Mouse (Mus musculus) limb, embryonic 14.5 days (tissue): ENCODE results near the gene Ccl28. TPM values are rescaled to one million over a fixed set of nuclear protein-coding genes. Genes with fewer than 3 reads are reported as not detected.

Experiments used
- ATAC-seq: fragments of 200-750 bp; cut with Nextera tagmentation; 2 replicates; pipeline ENCODE4 v1.8.0; 2017; ENCODE audit warnings: low read depth, moderate number of reproducible peaks, moderate TSS enrichment; ENCODE audit not compliant: low FRiP score
- DNase-seq: peaks from one replicate; pipeline ENCODE4 v3.0.0-alpha.2; 2015; ENCODE audit warnings: low spot score
- H3K27ac ChIP-seq: fragments of 300-500 bp; sonication (generic); replicated peaks from 2 replicates; pipeline ENCODE4 v1.5.1; 2014; ENCODE audit warnings: low read depth, mild to moderate bottlenecking, low read length, moderate library complexity, mixed read lengths
- H3K27me3 ChIP-seq: fragments of 300-500 bp; sonication (generic); 2 replicates; pipeline ENCODE4 v1.6.1; 2014; ENCODE audit warnings: low read length, mixed read lengths; ENCODE audit not compliant: control insufficient read depth, insufficient read depth
- H3K36me3 ChIP-seq: fragments of 300-500 bp; sonication (generic); 2 replicates; pipeline ENCODE4 v1.6.1; 2014; ENCODE audit warnings: mild to moderate bottlenecking, low read length, moderate library complexity, mixed read lengths; ENCODE audit not compliant: control insufficient read depth, insufficient read depth
- H3K4me1 ChIP-seq: fragments of 300-500 bp; sonication (generic); 2 replicates; pipeline ENCODE4 v1.6.1; 2014; ENCODE audit warnings: antibody characterized with exemption, low read length, mixed read lengths; ENCODE audit not compliant: control insufficient read depth, insufficient read depth
- H3K4me2 ChIP-seq: fragments of 300-500 bp; sonication (generic); replicated peaks from 2 replicates; pipeline ENCODE4 v1.6.1; 2014; ENCODE audit warnings: low read depth, mild to moderate bottlenecking, low read length, moderate library complexity; ENCODE audit not compliant: severe bottlenecking
- H3K4me3 ChIP-seq: fragments of 300-500 bp; sonication (generic); replicated peaks from 2 replicates; pipeline ENCODE4 v1.5.1; 2014; ENCODE audit warnings: low read length
- H3K9ac ChIP-seq: fragments of 300-500 bp; sonication (generic); 2 replicates; pipeline ENCODE4 v1.6.1; 2014; ENCODE audit warnings: mild to moderate bottlenecking, low read depth, low read length, moderate library complexity; ENCODE audit not compliant: severe bottlenecking
- H3K9me3 ChIP-seq: fragments of 300-500 bp; sonication (generic); 2 replicates; pipeline ENCODE4 v1.6.1; 2016; ENCODE audit warnings: low read length; ENCODE audit not compliant: control insufficient read depth
- POLR2A ChIP-seq: fragments of 200-500 bp; IDR thresholded peaks from 2 replicates; pipeline ENCODE4 v1.8.0; 2012; ENCODE audit warnings: inconsistent platforms, mild to moderate bottlenecking, moderate library complexity, borderline replicate concordance; ENCODE audit not compliant: insufficient read depth, insufficient read length; ENCODE audit errors: extremely low read depth
- WGBS: fragments of 180-500 bp; shearing (Covaris S2); extraction: QIAGEN DNeasy Blood & Tissue Kit; methylation state at CpG from one replicate; pipeline ENCODE4 v1.1.7; 2014; 5-methylcytosine and 5-hydroxymethylcytosine counted together
- polyA plus RNA-seq, 2 experiments: library from polyadenylated mRNA; depleted of rRNA in 1 of 2; stranded (reverse) in 1 of 2; unstranded in 1 of 2; fragments of >200 nt; fragmentation: Nextera tagmentation in 1 of 2; extraction: Ambion mirVana in 1 of 2; gene quantifications; 2 replicates each; pipeline versions ENCODE4 v1.2.1 to v1.2.3; 2012 to 2014

Gene Ccl28
- polyA plus RNA-seq, 2 experiments, result 0.07 to 0.23 TPM

DNA sequence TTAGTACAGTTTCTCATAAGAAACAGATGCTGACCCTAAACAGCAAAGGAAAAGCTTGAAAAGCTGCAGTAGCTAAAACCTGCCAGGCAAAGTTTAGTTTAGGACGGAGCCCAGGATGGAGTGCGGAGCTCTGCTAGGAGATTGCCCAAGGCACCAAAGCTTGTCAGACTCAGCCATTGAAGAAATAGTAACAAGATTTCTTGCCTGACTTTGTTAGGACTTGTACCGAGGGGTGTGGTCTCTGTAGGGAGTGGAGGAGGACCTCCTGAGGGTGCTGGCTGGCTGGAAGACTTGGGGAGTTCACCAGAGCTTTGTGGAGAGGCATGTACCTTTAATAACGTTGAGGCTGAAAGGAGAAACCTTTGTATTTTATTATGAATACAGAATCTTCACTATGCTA lies 72.1 kb downstream of the Ccl28 start:
- no peak overlapping the region for H3K27ac ChIP-seq
- H3K36me3 ChIP-seq, result peaks cover 14% of the 10 kb centered on the region
- no peak for TF ChIP-seq POLR2A
- H3K4me1 ChIP-seq, result 0 out of 2 replicates have a peak, but pooled peaks cover 15% of the 10 kb centered on the region
- no peak for ATAC-seq
- H3K27me3 ChIP-seq, result no peaks in the 10 kb centered on the region
- no peak overlapping the region for H3K4me3 ChIP-seq
- H3K9me3 ChIP-seq, result no peaks in the 10 kb centered on the region
- peak overlapping the region; percentile 21; the same call in 1 of the 2 replicates for H3K9ac ChIP-seq
- 57% methylated on average over 4 of the region's 4 CpGs for WGBS
- peak; percentile 40 for DNase-seq
- H3K4me2 ChIP-seq, result no peak overlapping the region

DNA sequence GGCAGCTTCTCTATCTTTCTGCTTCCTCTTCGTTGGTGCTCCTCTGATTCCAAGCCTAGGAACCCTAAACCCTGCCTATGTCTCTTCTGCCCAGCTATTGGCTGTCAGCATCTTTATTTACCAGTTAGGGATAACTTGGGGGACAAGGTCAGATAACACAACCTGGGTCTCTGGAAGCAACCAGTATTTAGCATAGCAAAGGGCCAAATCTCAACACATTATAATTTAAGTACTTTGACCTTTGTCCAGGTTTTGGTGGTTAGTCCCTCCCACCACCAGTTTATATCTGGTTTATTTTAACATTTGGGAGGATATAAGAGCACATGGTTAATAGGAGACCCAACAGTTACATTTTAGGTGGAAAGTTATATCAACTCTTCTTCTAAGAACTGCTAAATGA lies 72.9 kb downstream of the Ccl28 start:
- DNase-seq (no peak), ATAC-seq (no peak)
- H3K36me3 ChIP-seq, result peaks cover 22% of the 10 kb centered on the region
- no peak overlapping the region for H3K27ac ChIP-seq
- no peak overlapping the region for H3K4me3 ChIP-seq
- H3K4me2 ChIP-seq, result no peak overlapping the region
- H3K4me1 ChIP-seq, result 0 out of 2 replicates have a peak, but pooled peaks cover 12% of the 10 kb centered on the region
- TF ChIP-seq POLR2A, result no peak
- H3K27me3 ChIP-seq, result no peaks in the 10 kb centered on the region
- no peak overlapping the region for H3K9ac ChIP-seq
- H3K9me3 ChIP-seq, result no peaks in the 10 kb centered on the region
- 88% methylated on average over 1 of the region's 1 CpGs for WGBS

DNA sequence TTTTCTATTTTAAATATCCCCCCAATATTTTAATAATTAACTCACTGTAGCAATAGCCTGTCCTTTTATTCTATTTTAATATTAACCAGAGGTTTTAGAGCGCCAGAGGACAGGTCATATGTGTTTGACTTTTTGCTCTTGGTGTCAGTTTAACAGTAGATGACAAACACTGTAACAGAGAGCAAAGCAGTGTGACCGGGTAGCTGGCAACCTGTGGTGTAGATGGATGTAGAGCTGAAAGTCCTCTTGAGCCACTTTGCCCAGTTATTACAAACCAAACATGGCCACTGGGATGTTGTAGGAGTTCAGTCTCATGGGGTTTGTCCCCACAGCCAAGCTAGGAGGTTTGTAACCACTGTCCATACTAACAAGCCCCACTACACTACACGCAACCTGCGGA lies 74.8 kb downstream of the Ccl28 start:
- DNase-seq (no peak), ATAC-seq (no peak)
- Histone ChIP-seq H3K36me3 (peaks cover 40% of the 10 kb centered on the region), H3K4me2 (no peak overlapping the region), H3K9ac (no peak overlapping the region), H3K27me3 (no peaks in the 10 kb centered on the region), H3K9me3 (no peaks in the 10 kb centered on the region), H3K4me3 (no peak overlapping the region), H3K4me1 (0 out of 2 replicates have a peak, but pooled peaks cover 5% of the 10 kb centered on the region), H3K27ac (no peak overlapping the region)
- 94% methylated on average over 4 of the region's 4 CpGs for WGBS
- TF ChIP-seq POLR2A, result no peak

Other genes starting within 250 kb of the Ccl28 start
- 61.6 and 63.4 TPM in 2 replicates for gene Paip1, start 195.2 kb upstream of the Ccl28 start, polyA plus RNA-seq (2012; rRNA removed)
- gene Paip1, start 195.2 kb upstream of the Ccl28 start, polyA plus RNA-seq (2014; fragmentation: Nextera tagmentation; extraction: Ambion mirVana), result 59.1 and 66.8 TPM in 2 replicates
- 75.9 and 103 TPM in 2 replicates for gene 4833420G17Rik, start 161.1 kb upstream of the Ccl28 start, polyA plus RNA-seq (2012; rRNA removed)
- gene 4833420G17Rik, start 161.1 kb upstream of the Ccl28 start, polyA plus RNA-seq (2014; fragmentation: Nextera tagmentation; extraction: Ambion mirVana), result 61.2 and 74.9 TPM in 2 replicates
- 6.5 and 7.2 TPM in 2 replicates for gene Tmem267, start 135.8 kb upstream of the Ccl28 start, polyA plus RNA-seq (2012; rRNA removed)
- 1.3 and 2.0 TPM in 2 replicates for gene Tmem267, start 135.8 kb upstream of the Ccl28 start, polyA plus RNA-seq (2014; fragmentation: Nextera tagmentation; extraction: Ambion mirVana)
- gene 3110070M22Rik, start 135.4 kb upstream of the Ccl28 start, polyA plus RNA-seq (2012; rRNA removed), result 0.56 and 0.78 TPM in 2 replicates
- gene 3110070M22Rik, start 135.4 kb upstream of the Ccl28 start, polyA plus RNA-seq (2014; fragmentation: Nextera tagmentation; extraction: Ambion mirVana), result 1.6 and 2.0 TPM in 2 replicates
- 84.0 and 93.0 TPM in 2 replicates for gene Hmgcs1, start 66.6 kb downstream of the Ccl28 start, polyA plus RNA-seq (2012; rRNA removed)
- 118 and 135 TPM in 2 replicates for gene Hmgcs1, start 66.6 kb downstream of the Ccl28 start, polyA plus RNA-seq (2014; fragmentation: Nextera tagmentation; extraction: Ambion mirVana)
- gene Nim1k, start 132.1 kb downstream of the Ccl28 start, polyA plus RNA-seq (2012; rRNA removed), result 1.2 and 1.3 TPM in 2 replicates
- 2.1 and 2.2 TPM in 2 replicates for gene Nim1k, start 132.1 kb downstream of the Ccl28 start, polyA plus RNA-seq (2014; fragmentation: Nextera tagmentation; extraction: Ambion mirVana)
- 26.6 and 32.1 TPM in 2 replicates for gene Zfp131, start 167.1 kb downstream of the Ccl28 start, polyA plus RNA-seq (2012; rRNA removed)
- 39.6 and 41.3 TPM in 2 replicates for gene Zfp131, start 167.1 kb downstream of the Ccl28 start, polyA plus RNA-seq (2014; fragmentation: Nextera tagmentation; extraction: Ambion mirVana)
- gene AF067063, start 206.4 kb downstream of the Ccl28 start, polyA plus RNA-seq (2012; rRNA removed), result not detected in 2 replicates
- gene AF067063, start 206.4 kb downstream of the Ccl28 start, polyA plus RNA-seq (2014; fragmentation: Nextera tagmentation; extraction: Ambion mirVana), result not detected in 2 replicates
- not detected in 2 replicates for gene D13Ertd608e, start 212.2 kb downstream of the Ccl28 start, polyA plus RNA-seq (2012; rRNA removed)
- not detected in 2 replicates for gene D13Ertd608e, start 212.2 kb downstream of the Ccl28 start, polyA plus RNA-seq (2014; fragmentation: Nextera tagmentation; extraction: Ambion mirVana)